Mouse (Mus musculus) stomach, embryonic 14.5 days (tissue): Measurements from ENCODE around the gene Kif2a. TPM values are rescaled to one million over a fixed set of nuclear protein-coding genes. Genes with fewer than 3 reads are reported as not detected.
"Not testable (repeated sequence)": the region's sequence is repeated elsewhere in the genome, so short reads cannot be mapped to it uniquely, and the experiment has no call there.

Experiments used
- ATAC-seq: fragments of 200-750 bp; cut with Nextera tagmentation; 2 replicates; pipeline ENCODE4 v1.8.0; 2017; ENCODE audit warnings: low read depth, moderate TSS enrichment; ENCODE audit not compliant: insufficient number of reproducible peaks, insufficient read depth, low FRiP score
- H3K27ac ChIP-seq: fragments of 300-500 bp; sonication (generic); 2 replicates; pipeline ENCODE4 v1.5.1; 2014; ENCODE audit warnings: mild to moderate bottlenecking, low read length, moderate library complexity, mixed read lengths
- H3K27me3 ChIP-seq: fragments of 300-500 bp; sonication (generic); 2 replicates; pipeline ENCODE4 v1.6.1; 2014; ENCODE audit warnings: low read length, control low read depth, mixed read lengths; ENCODE audit not compliant: control insufficient read depth, insufficient read depth
- H3K36me3 ChIP-seq: fragments of 300-500 bp; sonication (generic); 2 replicates; pipeline ENCODE4 v1.6.1; 2014; ENCODE audit warnings: mild to moderate bottlenecking, control low read depth, low read length, moderate library complexity, mixed read lengths; ENCODE audit not compliant: control insufficient read depth, insufficient read depth
- H3K4me1 ChIP-seq: fragments of 300-500 bp; sonication (generic); 2 replicates; pipeline ENCODE4 v1.6.1; 2014; ENCODE audit warnings: low read length, control low read depth, mixed read lengths; ENCODE audit not compliant: control insufficient read depth, insufficient read depth
- H3K4me2 ChIP-seq: fragments of 300-500 bp; sonication (generic); replicated peaks from 2 replicates; pipeline ENCODE4 v1.6.1; 2014; ENCODE audit warnings: low read depth, low read length, control low read depth
- H3K4me3 ChIP-seq: fragments of 300-500 bp; sonication (generic); 2 replicates; pipeline ENCODE4 v1.5.1; 2014; ENCODE audit warnings: low read depth, low read length, control low read depth
- H3K9ac ChIP-seq: fragments of 300-500 bp; sonication (generic); replicated peaks from 2 replicates; pipeline ENCODE4 v1.6.1; 2014; ENCODE audit warnings: low read depth, mild to moderate bottlenecking, control low read depth, low read length, moderate library complexity, mixed read lengths
- H3K9me3 ChIP-seq: fragments of 300-500 bp; sonication (generic); 2 replicates; pipeline ENCODE4 v1.6.1; 2016; ENCODE audit warnings: low read depth, low read length, control low read depth; ENCODE audit not compliant: control insufficient read depth
- WGBS: fragments of 180-500 bp; shearing (Covaris S2); extraction: QIAGEN DNeasy Blood & Tissue Kit; methylation state at CpG from one replicate; pipeline ENCODE4 v1.1.7; 2014; 5-methylcytosine and 5-hydroxymethylcytosine counted together
- polyA plus RNA-seq: library from polyadenylated mRNA; unstranded; fragments of >200 nt; fragmentation: Nextera tagmentation; extraction: Ambion mirVana; gene quantifications from 2 replicates; pipeline ENCODE4 v1.2.1, GENCODE M21; 2014

Gene Kif2a
- polyA plus RNA-seq, 1 experiment from 2014 or later, result 18.8 TPM

- Histone ChIP-seq H3K27me3 (no peaks in the 10 kb centered on the region), H3K9me3 (no peaks in the 10 kb centered on the region), H3K27ac (no peak overlapping the region), H3K36me3 (no peaks in the 10 kb centered on the region), H3K9ac (no peak overlapping the region), H3K4me2 (no peak overlapping the region), H3K4me1 (no peaks in the 10 kb centered on the region), H3K4me3 (no peak overlapping the region)
- 80% methylated on average over 4 of the region's 4 CpGs for WGBS
- ATAC-seq, result no peak
These were observed 13.8 kb downstream of the Kif2a start for GRCm38 (mm10) chr13:107008174-107008573.

GRCm38 (mm10) chr13:107003211-107003610, 18.7 kb downstream of the Kif2a start:
- Histone ChIP-seq H3K27ac (no peak overlapping the region), H3K4me1 (no peaks in the 10 kb centered on the region), H3K4me2 (no peak overlapping the region), H3K9me3 (no peaks in the 10 kb centered on the region), H3K4me3 (no peak overlapping the region), H3K36me3 (no peaks in the 10 kb centered on the region), H3K27me3 (no peaks in the 10 kb centered on the region), H3K9ac (no peak overlapping the region)
- WGBS, result 81% methylated on average over 2 of the region's 2 CpGs
- no peak for ATAC-seq

GRCm38 (mm10) chr13:106998671-106999070, 23.3 kb downstream of the Kif2a start:
- Histone ChIP-seq H3K4me3 (no peak overlapping the region), H3K9me3 (no peaks in the 10 kb centered on the region), H3K4me1 (no peaks in the 10 kb centered on the region), H3K9ac (no peak overlapping the region), H3K27me3 (no peaks in the 10 kb centered on the region), H3K27ac (no peak overlapping the region), H3K4me2 (no peak overlapping the region), H3K36me3 (no peaks in the 10 kb centered on the region)
- ATAC-seq, result peak; percentile 92
- 72% methylated on average over 5 of the region's 5 CpGs for WGBS

GRCm38 (mm10) chr13:106998026-106998425, 23.9 kb downstream of the Kif2a start:
- Histone ChIP-seq H3K27ac (no peak overlapping the region), H3K27me3 (no peaks in the 10 kb centered on the region), H3K4me2 (no peak overlapping the region), H3K4me3 (no peak overlapping the region), H3K36me3 (peaks cover 5% of the 10 kb centered on the region; the same call in 1 of the 2 replicates), H3K9ac (no peak overlapping the region), H3K9me3 (no peaks in the 10 kb centered on the region), H3K4me1 (no peaks in the 10 kb centered on the region)
- WGBS, result 91% methylated on average over 2 of the region's 2 CpGs
- ATAC-seq, result no peak

- H3K4me2 ChIP-seq, H3K9me3 ChIP-seq, H3K27ac ChIP-seq, H3K36me3 ChIP-seq, H3K4me1 ChIP-seq, H3K27me3 ChIP-seq, H3K4me3 ChIP-seq, H3K9ac ChIP-seq, ATAC-seq: not testable (repeated sequence)
- WGBS, result 97% methylated on average over 4 of the region's 4 CpGs
These were observed 24.4 kb downstream of the Kif2a start for GRCm38 (mm10) chr13:106997557-106997956.

GRCm38 (mm10) chr13:106996891-106997290, 25.0 kb downstream of the Kif2a start:
- Histone ChIP-seq H3K4me2 (no peak overlapping the region), H3K9ac (no peak overlapping the region), H3K36me3 (peaks cover 5% of the 10 kb centered on the region; the same call in 1 of the 2 replicates), H3K4me1 (no peaks in the 10 kb centered on the region), H3K9me3 (no peaks in the 10 kb centered on the region), H3K27me3 (no peaks in the 10 kb centered on the region), H3K4me3 (no peak overlapping the region), H3K27ac (no peak overlapping the region)
- no peak for ATAC-seq
- WGBS, result 70% methylated on average over 2 of the region's 2 CpGs

GRCm38 (mm10) chr13:106961496-106961895, 60.4 kb downstream of the Kif2a start:
- WGBS, result 92% methylated on average over 4 of the region's 4 CpGs
- Histone ChIP-seq H3K4me2 (no peak overlapping the region), H3K9ac (no peak overlapping the region), H3K4me3 (no peak overlapping the region), H3K9me3 (no peaks in the 10 kb centered on the region), H3K27me3 (no peaks in the 10 kb centered on the region), H3K4me1 (no peaks in the 10 kb centered on the region), H3K36me3 (peaks cover 48% of the 10 kb centered on the region), H3K27ac (no peak overlapping the region)
- no peak for ATAC-seq

GRCm38 (mm10) chr13:106960557-106960956, 61.4 kb downstream of the Kif2a start:
- no peak for ATAC-seq
- H3K9me3 ChIP-seq, result no peaks in the 10 kb centered on the region
- H3K36me3 ChIP-seq, result peaks cover 56% of the 10 kb centered on the region
- H3K4me2 ChIP-seq, result no peak overlapping the region
- H3K4me3 ChIP-seq, result no peak overlapping the region
- H3K27ac ChIP-seq, result no peak overlapping the region
- no peaks in the 10 kb centered on the region for H3K4me1 ChIP-seq
- 89% methylated on average over 3 of the region's 3 CpGs for WGBS
- no peaks in the 10 kb centered on the region for H3K27me3 ChIP-seq
- H3K9ac ChIP-seq, result no peak overlapping the region

GRCm38 (mm10) chr13:106958286-106958685, 63.6 kb downstream of the Kif2a start:
- H3K4me2 ChIP-seq, result no peak overlapping the region
- no peaks in the 10 kb centered on the region for H3K4me1 ChIP-seq
- no peak overlapping the region for H3K27ac ChIP-seq
- no peaks in the 10 kb centered on the region for H3K9me3 ChIP-seq
- peaks cover 50% of the 10 kb centered on the region for H3K36me3 ChIP-seq
- ATAC-seq, result no peak
- H3K27me3 ChIP-seq, result no peaks in the 10 kb centered on the region
- no peak overlapping the region for H3K4me3 ChIP-seq
- WGBS, result 90% methylated on average over 3 of the region's 3 CpGs
- H3K9ac ChIP-seq, result no peak overlapping the region
